Mouse (Mus musculus): ENCODE results near the gene Rad50. TPM values are rescaled to one million over a fixed set of nuclear protein-coding genes. Genes with fewer than 3 reads are reported as not detected.

Rad50 gene
- polyA plus RNA-seq, 1 experiment from 2014 or later, result 27.4 TPM

DNA sequence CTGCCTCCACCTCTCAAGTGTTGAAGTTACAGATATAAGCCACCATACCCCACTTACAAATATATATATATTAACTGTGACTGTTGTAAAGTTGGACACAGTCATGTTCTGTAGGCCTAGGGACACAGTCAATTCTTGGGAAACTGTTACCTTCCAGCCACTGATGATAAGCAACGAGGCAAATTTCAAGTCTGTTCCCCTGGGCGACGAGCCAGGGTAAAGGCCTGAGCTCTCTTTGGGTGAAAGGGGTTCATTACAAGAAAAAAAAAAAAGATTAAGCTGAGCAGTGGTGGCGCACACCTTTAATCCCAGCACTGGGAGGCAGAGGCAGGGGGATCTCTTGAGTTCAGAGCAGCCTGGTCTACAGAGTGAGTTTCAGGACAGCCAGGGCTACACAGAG, 87.0 kb downstream of the Rad50 start:
- no peaks in the 10 kb centered on the region for H3K36me3 ChIP-seq (replicated peaks)
- 92% methylated on average over 4 of the region's 4 CpGs for WGBS
- no peak overlapping the region for H3K27ac ChIP-seq
- no peaks in the 10 kb centered on the region for H3K27me3 ChIP-seq (ENCODE audit: poor library complexity, severe bottlenecking)
- no peaks in the 10 kb centered on the region for H3K9me3 ChIP-seq
- H3K4me1 ChIP-seq, result peaks cover 6% of the 10 kb centered on the region
- DNase-seq (ENCODE audit: extremely low spot score, low spot score), result no peak
- H3K4me3 ChIP-seq, result no peak overlapping the region

DNA sequence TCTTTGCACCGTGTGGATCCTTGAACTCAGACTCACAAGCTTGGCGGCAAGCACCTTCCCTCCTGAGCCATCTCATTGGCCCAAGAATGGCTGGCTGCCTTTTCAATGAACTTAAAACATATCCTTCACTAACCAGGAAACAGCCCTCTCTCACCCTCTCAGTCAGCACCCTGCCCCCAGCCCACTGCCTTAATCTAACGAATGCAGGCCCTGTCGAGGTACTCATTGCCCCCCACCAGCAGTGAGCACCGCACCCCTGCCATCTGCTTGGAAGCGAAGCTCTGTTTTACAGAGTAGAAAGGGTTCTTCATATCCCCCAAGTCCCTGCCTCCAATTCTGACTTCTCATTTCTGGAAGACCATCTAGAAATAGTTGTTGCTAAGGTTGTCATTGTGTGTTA, 87.7 kb downstream of the Rad50 start:
- Histone ChIP-seq H3K36me3 (replicated peaks) (no peaks in the 10 kb centered on the region), H3K27ac (no peak overlapping the region), H3K4me3 (no peak overlapping the region), H3K4me1 (peaks cover 6% of the 10 kb centered on the region), H3K27me3 (ENCODE audit: poor library complexity, severe bottlenecking) (no peaks in the 10 kb centered on the region), H3K9me3 (no peaks in the 10 kb centered on the region)
- DNase-seq (ENCODE audit: extremely low spot score, low spot score), result no peak
- WGBS, result 72% methylated on average over 6 of the region's 6 CpGs

DNA sequence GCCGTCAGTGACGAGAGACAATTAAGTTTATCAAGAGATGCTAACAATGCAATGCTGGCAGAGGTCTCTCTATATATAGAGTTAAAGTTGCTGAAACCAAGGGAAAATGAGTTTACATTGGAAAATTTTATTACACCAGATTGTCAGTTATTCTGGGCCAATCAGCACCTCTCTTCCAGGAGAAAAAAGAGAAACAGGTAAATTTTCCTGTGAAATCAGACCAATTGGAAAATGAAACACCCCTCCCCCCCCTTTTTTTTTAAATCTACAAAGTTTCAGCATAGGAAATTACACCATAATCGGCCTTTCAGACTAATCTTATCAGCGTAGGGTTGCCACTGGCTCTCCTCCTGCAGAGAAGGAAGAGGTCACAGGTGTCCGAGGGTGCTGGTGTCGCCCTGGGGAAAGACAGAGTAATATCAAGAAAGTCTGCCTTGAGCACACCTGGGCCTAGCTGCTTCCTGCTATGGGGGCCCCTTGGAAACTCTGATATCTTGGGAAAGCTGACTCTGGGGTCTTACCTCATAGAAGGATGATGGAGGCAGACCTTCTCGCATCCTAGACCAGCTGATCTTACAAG, 88.4 kb downstream of the Rad50 start, which contains the start of gene Il4:
Gene Il4, minus strand, starts transcription at position 51 of the 580 bp plus-strand sequence.
- no peak for DNase-seq (ENCODE audit: extremely low spot score, low spot score)
- 88% methylated on average over 7 of the region's 7 CpGs for WGBS
- Histone ChIP-seq H3K9me3 (no peaks in the 10 kb centered on the region), H3K4me1 (peaks cover 6% of the 10 kb centered on the region), H3K4me3 (no peak within 1 kb of the TSS), H3K27ac (no peak within 1 kb of the TSS), H3K36me3 (replicated peaks) (no peaks in the 10 kb centered on the region), H3K27me3 (ENCODE audit: poor library complexity, severe bottlenecking) (no peaks in the 10 kb centered on the region)

DNA sequence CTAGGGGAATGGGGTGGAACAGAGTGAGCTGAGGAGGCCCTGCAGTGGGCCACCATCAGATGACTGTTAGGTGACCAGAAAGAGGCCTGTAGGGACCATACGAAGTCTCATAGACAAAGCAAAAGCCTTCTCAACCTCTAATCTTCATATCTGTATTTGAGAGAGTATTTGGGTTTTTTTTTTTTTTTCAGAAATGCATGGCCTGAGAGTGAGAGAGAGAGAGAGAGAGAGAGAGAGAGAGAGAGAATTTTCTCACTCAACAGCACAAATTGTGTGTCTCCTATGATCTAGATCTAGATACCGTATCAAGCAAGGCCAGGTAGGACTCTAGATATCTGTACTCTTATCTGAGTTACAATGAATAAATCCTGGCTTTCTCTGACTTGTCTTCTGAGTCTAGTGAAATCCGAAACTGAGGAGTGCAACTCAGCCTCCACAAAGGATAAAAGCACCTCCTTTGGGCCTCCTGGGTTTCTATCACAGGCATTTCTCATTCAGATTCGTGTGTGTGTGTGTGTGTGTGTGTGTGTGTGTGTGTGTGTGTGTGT, 89.5 kb downstream of the Rad50 start:
- Histone ChIP-seq H3K4me3 (no peak overlapping the region), H3K27me3 (ENCODE audit: poor library complexity, severe bottlenecking) (no peaks in the 10 kb centered on the region)
- 66% methylated on average over 4 of the region's 4 CpGs for WGBS

GRCm38 (mm10) chr11:53616748-53617558, 90.2 kb downstream of the Rad50 start:
- Histone ChIP-seq H3K4me3 (no peak overlapping the region), H3K4me1 (peaks cover 6% of the 10 kb centered on the region), H3K27me3 (ENCODE audit: poor library complexity, severe bottlenecking) (no peaks in the 10 kb centered on the region), H3K36me3 (replicated peaks) (no peaks in the 10 kb centered on the region), H3K9me3 (no peaks in the 10 kb centered on the region), H3K27ac (no peak overlapping the region)
- 86% methylated on average over 8 of the region's 8 CpGs for WGBS
- no peak for DNase-seq (ENCODE audit: extremely low spot score, low spot score)

More for the DNA sequence above, 89.5 kb downstream of the Rad50 start:
- DNase-seq (ENCODE audit: extremely low spot score, low spot score), result no peak
- Histone ChIP-seq H3K9me3 (no peaks in the 10 kb centered on the region), H3K4me1 (peaks cover 6% of the 10 kb centered on the region), H3K27ac (no peak overlapping the region), H3K36me3 (replicated peaks) (no peaks in the 10 kb centered on the region)

- H3K27me3 ChIP-seq (ENCODE audit: poor library complexity, severe bottlenecking), result no peaks in the 10 kb centered on the region
- H3K27ac ChIP-seq, result no peak overlapping the region
- WGBS, result 93% methylated on average over 8 of the region's 8 CpGs
- H3K9me3 ChIP-seq, result no peaks in the 10 kb centered on the region
- H3K4me3 ChIP-seq, result no peak overlapping the region
- no peak for DNase-seq (ENCODE audit: extremely low spot score, low spot score)
- peaks cover 6% of the 10 kb centered on the region for H3K4me1 ChIP-seq
- H3K36me3 ChIP-seq (replicated peaks), result no peaks in the 10 kb centered on the region
Measured at GRCm38 (mm10) chr11:53615575-53615974, 91.5 kb downstream of the Rad50 start.

GRCm38 (mm10) chr11:53615172-53615571, 91.9 kb downstream of the Rad50 start:
- no peaks in the 10 kb centered on the region for H3K27me3 ChIP-seq (ENCODE audit: poor library complexity, severe bottlenecking)
- no peak for DNase-seq (ENCODE audit: extremely low spot score, low spot score)
- peaks cover 6% of the 10 kb centered on the region for H3K4me1 ChIP-seq
- no peaks in the 10 kb centered on the region for H3K36me3 ChIP-seq (replicated peaks)
- H3K4me3 ChIP-seq, result no peak overlapping the region
- no peaks in the 10 kb centered on the region for H3K9me3 ChIP-seq
- WGBS, result 90% methylated on average over 6 of the region's 6 CpGs
- H3K27ac ChIP-seq, result no peak overlapping the region

DNA sequence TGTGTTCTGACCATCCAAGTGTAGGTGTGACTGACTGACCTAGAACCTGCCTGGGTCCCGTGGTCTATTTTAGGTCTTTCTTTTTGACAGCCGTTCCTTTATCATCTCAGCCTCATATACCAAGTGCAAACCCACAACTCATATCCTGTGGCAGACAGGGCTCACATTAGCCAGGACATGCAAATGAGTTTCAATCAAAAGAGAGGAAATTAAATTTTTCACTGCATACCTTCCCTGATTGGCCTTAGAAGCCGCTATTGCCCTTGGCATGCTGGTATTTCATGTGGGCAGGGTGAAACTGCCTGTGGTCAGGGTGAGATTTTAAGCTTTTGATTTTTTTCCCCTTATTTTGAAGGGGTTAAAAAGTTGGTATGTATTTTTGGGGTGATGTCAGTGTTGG, 97.4 kb downstream of the Rad50 start:
- DNase-seq (ENCODE audit: extremely low spot score, low spot score), result no peak
- H3K27ac ChIP-seq, result no peak overlapping the region
- H3K4me1 ChIP-seq, result peaks cover 17% of the 10 kb centered on the region
- 0 out of 2 replicates have a peak, but pooled peaks cover 4% of the 10 kb centered on the region for H3K36me3 ChIP-seq (replicated peaks)
- no peaks in the 10 kb centered on the region for H3K9me3 ChIP-seq
- H3K4me3 ChIP-seq, result no peak overlapping the region
- peaks cover 5% of the 10 kb centered on the region; the same call in 1 of the 2 replicates for H3K27me3 ChIP-seq (ENCODE audit: poor library complexity, severe bottlenecking)
- 86% methylated on average over 3 of the region's 3 CpGs for WGBS

GRCm38 (mm10) chr11:53609231-53609630, 97.9 kb downstream of the Rad50 start:
- WGBS, result 84% methylated on average over 6 of the region's 6 CpGs
- no peak for DNase-seq (ENCODE audit: extremely low spot score, low spot score)
- peaks cover 5% of the 10 kb centered on the region; the same call in 1 of the 2 replicates for H3K27me3 ChIP-seq (ENCODE audit: poor library complexity, severe bottlenecking)
- H3K4me3 ChIP-seq, result no peak overlapping the region
- no peak overlapping the region for H3K27ac ChIP-seq
- peaks cover 17% of the 10 kb centered on the region for H3K4me1 ChIP-seq
- peaks cover 6% of the 10 kb centered on the region; the same call in 1 of the 2 replicates for H3K36me3 ChIP-seq (replicated peaks)
- no peaks in the 10 kb centered on the region for H3K9me3 ChIP-seq

DNA sequence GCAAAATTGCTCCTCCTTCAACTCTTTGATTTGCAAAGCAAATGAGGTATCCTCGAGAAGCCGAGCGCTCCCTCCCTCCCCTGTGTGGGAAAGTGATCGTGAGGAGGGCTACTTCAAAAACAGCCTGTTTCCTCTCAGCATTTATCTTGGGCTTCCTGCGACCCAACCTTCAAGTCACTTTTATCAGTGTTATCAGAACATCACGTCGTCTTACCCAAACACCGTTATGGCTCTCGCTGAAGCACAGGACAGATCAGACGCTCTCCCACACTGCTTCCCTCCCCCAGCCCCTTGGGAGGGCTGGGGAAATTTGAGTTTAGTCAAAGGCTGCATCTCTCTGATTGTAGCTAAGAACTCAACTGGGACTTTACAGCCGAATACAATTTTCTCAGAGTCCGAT, 101.5 kb downstream of the Rad50 start:
- Histone ChIP-seq H3K4me1 (peaks cover 17% of the 10 kb centered on the region), H3K27me3 (ENCODE audit: poor library complexity, severe bottlenecking) (peaks cover 5% of the 10 kb centered on the region; the same call in 1 of the 2 replicates), H3K9me3 (no peaks in the 10 kb centered on the region), H3K36me3 (replicated peaks) (peaks cover 18% of the 10 kb centered on the region), H3K27ac (no peak overlapping the region), H3K4me3 (peak overlapping the region; percentile 19; the same call in 1 of the 2 replicates)
- no peak for DNase-seq (ENCODE audit: extremely low spot score, low spot score)
- 7% methylated on average over 12 of the region's 12 CpGs for WGBS

GRCm38 (mm10) chr11:53604983-53605382, 102.1 kb downstream of the Rad50 start:
- Histone ChIP-seq H3K36me3 (replicated peaks) (peaks cover 24% of the 10 kb centered on the region), H3K4me1 (peaks cover 17% of the 10 kb centered on the region), H3K9me3 (no peaks in the 10 kb centered on the region), H3K4me3 (no peak overlapping the region), H3K27ac (no peak overlapping the region), H3K27me3 (ENCODE audit: poor library complexity, severe bottlenecking) (peaks cover 5% of the 10 kb centered on the region; the same call in 1 of the 2 replicates)
- 88% methylated on average over 3 of the region's 3 CpGs for WGBS
- no peak for DNase-seq (ENCODE audit: extremely low spot score, low spot score)
